Comparison of ENCODE assay signal across 19 mouse cellular contexts in the genomic region with DNA sequence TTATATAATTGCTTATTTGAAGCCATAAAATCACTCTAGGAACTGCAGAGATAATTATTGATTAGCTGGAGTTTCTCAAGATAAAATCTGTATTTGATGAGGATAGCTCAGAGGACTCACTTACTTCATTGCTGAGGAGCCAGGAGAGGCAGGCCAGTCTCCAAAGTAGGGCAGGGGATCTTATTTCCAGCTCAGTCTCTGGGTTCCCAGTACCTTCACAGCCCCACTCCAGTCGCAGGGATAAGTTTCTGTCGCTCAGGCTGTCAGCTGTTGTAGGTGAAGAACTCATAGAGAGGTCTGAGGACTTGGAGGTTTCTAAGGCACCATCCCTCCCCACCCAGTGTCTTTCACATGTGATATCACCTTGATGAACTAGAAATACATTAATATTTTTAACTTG. TPM values are rescaled to one million over a fixed set of nuclear protein-coding genes. Genes with fewer than 3 reads are reported as not detected.
DNase-seq lines count a peak whose midpoint lies in the region; TF ChIP-seq lines count a peak whose summit lies in the region.
"Had no signal": no experiment of that assay in that cellular context is flagged by ENCODE, and none has a peak within 500 bp of the region (broad histone marks: within the 10 kb centered on the region; RNA-seq: fewer than 3 reads in every experiment).

No protein-coding gene starts in this region.

- peak overlapping the region; percentile 70; the same call in 1 of the 2 replicates for H3K27ac ChIP-seq in gastrocnemius, adult 2 months
- no peak overlapping the region for H3K27ac ChIP-seq in cerebellum, adult 2 months (ENCODE audit: insufficient read depth, low read length)

- H3K4me3 ChIP-seq in gastrocnemius, adult 2 months = no peak overlapping the region
- no peak overlapping the region for H3K4me3 ChIP-seq in cerebellum, adult 2 months (replicated peaks; ENCODE audit: insufficient read depth, low read depth, low read length)

- intact Hi-C loops in gastrocnemius, postnatal 36 days (cut with DNase I) = no loop called here
- intact Hi-C loops in gastrocnemius, adult 2 months (cut with DNase I) = no loop called here

- TF ChIP-seq CTCF in gastrocnemius, adult 2 months (IDR thresholded peaks at IDR 0.05) = no peak
- no peak for TF ChIP-seq CTCF in cerebellum, adult 2 months (IDR thresholded peaks at IDR 0.05; ENCODE audit: borderline replicate concordance, insufficient read depth, low read depth, low read length)

- no peaks in the 10 kb centered on the region for H3K27me3 ChIP-seq in cerebellum, adult 2 months (ENCODE audit: control insufficient read depth, insufficient read depth, low read length)
- H3K27me3 ChIP-seq: CH12.LX, Patski had no signal

- DNase-seq in gastrocnemius, adult 18-20 months (ENCODE audit: low spot score) = peak; percentile 51
- DNase-seq in gastrocnemius, postnatal 36 days = no peak
- DNase-seq in gastrocnemius, adult 2 months = peak; percentile 51
- DNase-seq in gastrocnemius, postnatal 10 days = no peak
- DNase-seq in gastrocnemius, adult 8-10 months (ENCODE audit: low spot score in 2 of 2) = peak; percentile 13 to 26
- no peak for DNase-seq in gastrocnemius, postnatal 4 days (ENCODE audit: low spot score in 2 of 2)
- DNase-seq in skeletal muscle tissue, adult 2 months (ENCODE audit: low read depth, low spot score) = peak; percentile 28
- no peak for DNase-seq in cerebellum, adult 2 months
- DNase-seq: adrenal gland, adult 2 months; adrenal gland, adult 8-10 months; adrenal gland, postnatal 10 days; adrenal gland, postnatal 14 days; adrenal gland, postnatal 25 days; adrenal gland, postnatal 36 days; B cell, adult 2 months; cerebellum, adult 11 months; cerebellum, adult 11-12 months had no signal

- peaks cover 9% of the 10 kb centered on the region for H3K4me1 ChIP-seq in cerebellum, adult 2 months (ENCODE audit: control insufficient read depth, insufficient read depth, low read length)

- WGBS in cerebellum, adult 2 months = 87% methylated on average over 2 of the region's 2 CpGs

- no peak for TF ChIP-seq POLR2A in cerebellum, adult 2 months (IDR thresholded peaks at IDR 0.05; ENCODE audit: borderline replicate concordance, insufficient read depth, low read length)

RNA-seq across cellular contexts. Expression of gene Fbxo34, which starts 27.5 kb away (rescaled TPM):
- total RNA-seq in gastrocnemius, adult 18-20 months (2021) = 10 to 100 TPM; 11.2 to 12.6 TPM
- 10 to 100 TPM in 1 of 2 experiments, 1 to 10 TPM in 1; 9.1 to 11.0 TPM for total RNA-seq in gastrocnemius, postnatal 36 days (2021)
- 10 to 100 TPM; 10.7 to 12.3 TPM for total RNA-seq in gastrocnemius, adult 2 months (2021)
- 10 to 100 TPM; 12.9 to 14.4 TPM for total RNA-seq in gastrocnemius, postnatal 10 days (2021)
- total RNA-seq in gastrocnemius, adult 8-10 months (2022) = 10 to 100 TPM; 10.2 to 15.1 (median 10.7) TPM
- 10 to 100 TPM; 19.6 to 20.5 TPM for total RNA-seq in gastrocnemius, postnatal 4 days (2021)
- polyA plus RNA-seq in cerebellum, adult 2 months (2012; rRNA removed) = 30.7 and 30.8 TPM in 2 replicates

RNA-seq across cellular contexts. Expression of gene Dlgap5, which starts 59.5 kb away (rescaled TPM):
- total RNA-seq in gastrocnemius, adult 18-20 months (2021) = not detected
- under 1 TPM; 0.49 to 0.56 TPM for total RNA-seq in gastrocnemius, postnatal 36 days (2021)
- not detected for total RNA-seq in gastrocnemius, adult 2 months (2021)
- 10 to 100 TPM in 1 of 2 experiments, 1 to 10 TPM in 1; 5.0 to 10.0 TPM for total RNA-seq in gastrocnemius, postnatal 10 days (2021)
- total RNA-seq in gastrocnemius, adult 8-10 months (2022) = not detected
- 10 to 100 TPM; 15.3 to 15.4 TPM for total RNA-seq in gastrocnemius, postnatal 4 days (2021)
- 0.22 and 0.31 TPM in 2 replicates for polyA plus RNA-seq in cerebellum, adult 2 months (2012; rRNA removed)

Comparison
In these comparisons a context has a peak if more than half of its experiments do, and no peak if none do; other contexts are left out.
1. DNase-seq: peak in gastrocnemius, adult 18-20 months (single experiment), gastrocnemius, adult 2 months (single experiment), gastrocnemius, adult 8-10 months (2 of 2) and skeletal muscle tissue, adult 2 months (single experiment); none in gastrocnemius, postnatal 36 days (0 of 2), gastrocnemius, postnatal 10 days (single experiment), gastrocnemius, postnatal 4 days (0 of 2) and cerebellum, adult 2 months (0 of 2).